Mouse (Mus musculus) liver, embryonic 11.5 days (tissue): ENCODE results near the gene Tescl. TPM values are rescaled to one million over a fixed set of nuclear protein-coding genes. Genes with fewer than 3 reads are reported as not detected.
A peak's percentile ranks its signal among the peaks of the same experiment; 100 is the strongest.

Experiments
- ATAC-seq: fragments of 200-750 bp; cut with Nextera tagmentation; replicated peaks from 2 replicates; pipeline ENCODE4 v1.8.0; 2017; ENCODE audit warnings: moderate number of reproducible peaks, mild to moderate bottlenecking, moderate TSS enrichment, moderate library complexity; ENCODE audit not compliant: low FRiP score
- DNase-seq: peaks from one replicate; pipeline ENCODE4 v3.0.0-alpha.2; 2017; ENCODE audit warnings: low spot score
- H3K27ac ChIP-seq: fragments of 300-500 bp; sonication (generic); 2 replicates; pipeline ENCODE4 v1.5.1; 2014; ENCODE audit warnings: mild to moderate bottlenecking, low read depth, low read length, control low read depth
- H3K27me3 ChIP-seq: fragments of 300-500 bp; sonication (generic); replicated peaks from 2 replicates; pipeline ENCODE4 v1.6.1; 2014; ENCODE audit warnings: low read length, mixed read lengths; ENCODE audit not compliant: control insufficient read depth, insufficient read depth
- H3K36me3 ChIP-seq: fragments of 300-500 bp; sonication (generic); 2 replicates; pipeline ENCODE4 v1.6.1; 2014; ENCODE audit warnings: mild to moderate bottlenecking, low read length, moderate library complexity, mixed read lengths; ENCODE audit not compliant: control insufficient read depth, insufficient read depth
- H3K4me1 ChIP-seq: fragments of 300-500 bp; sonication (generic); replicated peaks from 2 replicates; pipeline ENCODE4 v1.6.1; 2014; ENCODE audit warnings: low read length, mixed read lengths; ENCODE audit not compliant: control insufficient read depth, insufficient read depth
- H3K4me2 ChIP-seq: fragments of 300-500 bp; sonication (generic); 2 replicates; pipeline ENCODE4 v1.6.1; 2014; ENCODE audit warnings: mild to moderate bottlenecking, control low read depth, moderate library complexity
- H3K4me3 ChIP-seq: fragments of 300-500 bp; sonication (generic); 2 replicates; pipeline ENCODE4 v1.5.1; 2014; ENCODE audit warnings: low read depth, low read length, control low read depth
- H3K9ac ChIP-seq: fragments of 300-500 bp; sonication (generic); 2 replicates; pipeline ENCODE4 v1.6.1; 2014; ENCODE audit warnings: low read depth, low read length, control low read depth
- H3K9me3 ChIP-seq: fragments of 300-500 bp; sonication (generic); 2 replicates; pipeline ENCODE4 v1.6.1; 2016; ENCODE audit warnings: low read length, inconsistent platforms, mixed read lengths; ENCODE audit not compliant: control insufficient read depth
- WGBS: fragments of 180-500 bp; shearing (Covaris S2); extraction: QIAGEN DNeasy Blood & Tissue Kit; methylation state at CpG from one replicate; pipeline ENCODE4 v1.1.7; 2014; 5-methylcytosine and 5-hydroxymethylcytosine counted together
- polyA plus RNA-seq: library from polyadenylated mRNA; unstranded; fragments of >200 nt; fragmentation: Nextera tagmentation; extraction: Ambion mirVana; gene quantifications from 2 replicates; pipeline ENCODE4 v1.2.1, GENCODE M21; 2014

The Tescl gene
- polyA plus RNA-seq, 1 experiment from 2014 or later = not detected

- H3K9me3 ChIP-seq = 0 out of 2 replicates have a peak, but pooled peaks cover 5% of the 10 kb centered on the region
- H3K27me3 ChIP-seq = no peaks in the 10 kb centered on the region; the same call in 1 of the 2 replicates
- H3K9ac ChIP-seq = no peak overlapping the region
- no peak overlapping the region for H3K27ac ChIP-seq
- ATAC-seq (no peak), DNase-seq (no peak)
- 11% methylated on average over 13 of the region's 13 CpGs for WGBS
- H3K4me3 ChIP-seq = 0 out of 2 replicates have a peak overlapping the region, but pooled peaks have one; percentile 5
- no peaks in the 10 kb centered on the region for H3K4me1 ChIP-seq
- H3K36me3 ChIP-seq = no peaks in the 10 kb centered on the region
- H3K4me2 ChIP-seq = peak overlapping the region; percentile 47
These were observed 8.0 kb downstream of the Tescl start for GRCm38 (mm10) chr7:24325675-24326128.

- Histone ChIP-seq H3K36me3 (no peaks in the 10 kb centered on the region), H3K27ac (no peak overlapping the region), H3K4me3 (no peak overlapping the region), H3K9ac (no peak overlapping the region), H3K4me1 (no peaks in the 10 kb centered on the region), H3K27me3 (no peaks in the 10 kb centered on the region; the same call in 1 of the 2 replicates), H3K4me2 (no peak overlapping the region; the same call in 1 of the 2 replicates), H3K9me3 (0 out of 2 replicates have a peak, but pooled peaks cover 5% of the 10 kb centered on the region)
- no peak for DNase-seq
- 81% methylated on average over 6 of the region's 6 CpGs for WGBS
- no peak for ATAC-seq
These were observed 8.5 kb downstream of the Tescl start for GRCm38 (mm10) chr7:24325197-24325596.

- no peaks in the 10 kb centered on the region; the same call in 1 of the 2 replicates for H3K27me3 ChIP-seq
- no peak overlapping the region for H3K27ac ChIP-seq
- ATAC-seq = no peak
- no peak overlapping the region for H3K4me3 ChIP-seq
- no peak overlapping the region for H3K4me2 ChIP-seq
- 0 out of 2 replicates have a peak, but pooled peaks cover 5% of the 10 kb centered on the region for H3K9me3 ChIP-seq
- H3K36me3 ChIP-seq = no peaks in the 10 kb centered on the region
- DNase-seq = no peak
- no peak overlapping the region for H3K9ac ChIP-seq
- H3K4me1 ChIP-seq = no peaks in the 10 kb centered on the region
- WGBS = 71% methylated on average over 4 of the region's 4 CpGs
These were observed 11.1 kb downstream of the Tescl start for GRCm38 (mm10) chr7:24322593-24322992.

- Histone ChIP-seq H3K9me3 (0 out of 2 replicates have a peak, but pooled peaks cover 3% of the 10 kb centered on the region), H3K9ac (no peak overlapping the region), H3K4me3 (no peak overlapping the region), H3K36me3 (no peaks in the 10 kb centered on the region), H3K27me3 (no peaks in the 10 kb centered on the region), H3K4me1 (peaks cover 3% of the 10 kb centered on the region; the same call in 1 of the 2 replicates), H3K4me2 (no peak overlapping the region), H3K27ac (no peak overlapping the region)
- DNase-seq (no peak), ATAC-seq (no peak)
- 49% methylated on average over 6 of the region's 6 CpGs for WGBS
These were observed 14.8 kb downstream of the Tescl start for GRCm38 (mm10) chr7:24318942-24319341.

GRCm38 (mm10) chr7:24316567-24317092 is 17.1 kb downstream of the Tescl start, which contains the start of gene Zfp94:
Zfp94 (minus strand) TSS chr7:24316666.
- Histone ChIP-seq H3K27ac (peak within 1 kb of the TSS; percentile 71), H3K4me1 (peaks cover 3% of the 10 kb centered on the region; the same call in 1 of the 2 replicates), H3K9ac (peak within 1 kb of the TSS; percentile 72), H3K36me3 (no peaks in the 10 kb centered on the region), H3K27me3 (no peaks in the 10 kb centered on the region), H3K4me2 (peak within 1 kb of the TSS; percentile 82), H3K4me3 (peak within 1 kb of the TSS; percentile 61), H3K9me3 (no peaks in the 10 kb centered on the region)
- ATAC-seq = peak; percentile 94
- peak; percentile 87 for DNase-seq
- WGBS = 1% methylated on average over 33 of the region's 33 CpGs

- DNase-seq (no peak), ATAC-seq (peak; percentile 73)
- H3K27me3 ChIP-seq = no peaks in the 10 kb centered on the region
- H3K9ac ChIP-seq = peak overlapping the region; percentile 72
- no peak overlapping the region for H3K27ac ChIP-seq
- peaks cover 3% of the 10 kb centered on the region; the same call in 1 of the 2 replicates for H3K4me1 ChIP-seq
- H3K4me2 ChIP-seq = peak overlapping the region; percentile 82
- 27% methylated on average over 29 of the region's 29 CpGs for WGBS
- no peaks in the 10 kb centered on the region for H3K9me3 ChIP-seq
- H3K4me3 ChIP-seq = peak overlapping the region; percentile 61
- H3K36me3 ChIP-seq = peaks cover 3% of the 10 kb centered on the region; the same call in 1 of the 2 replicates
These were observed 17.8 kb downstream of the Tescl start for GRCm38 (mm10) chr7:24315726-24316566.

- DNase-seq = peak; percentile 74
- Histone ChIP-seq H3K4me1 (0 out of 2 replicates have a peak, but pooled peaks cover 9% of the 10 kb centered on the region), H3K9ac (peak within 1 kb of the TSS; percentile 37), H3K36me3 (peaks cover 15% of the 10 kb centered on the region), H3K4me2 (peak within 1 kb of the TSS; percentile 78), H3K4me3 (peak within 1 kb of the TSS; percentile 65), H3K27ac (peak within 1 kb of the TSS; percentile 6; the same call in 1 of the 2 replicates), H3K9me3 (no peaks in the 10 kb centered on the region), H3K27me3 (no peaks in the 10 kb centered on the region)
- ATAC-seq = peak; percentile 77
- WGBS = 3% methylated on average over 13 of the region's 13 CpGs
These were observed 32.9 kb downstream of the Tescl start, which contains the start of gene Zfp61 for GRCm38 (mm10) chr7:24300771-24301282. Zfp61 (minus strand) TSS chr7:24301232.

GRCm38 (mm10) chr7:24299823-24300481 is 33.8 kb downstream of the Tescl start:
- Histone ChIP-seq H3K9me3 (no peaks in the 10 kb centered on the region), H3K27ac (peak overlapping the region; percentile 6; the same call in 1 of the 2 replicates), H3K9ac (peak overlapping the region; percentile 37), H3K4me3 (peak overlapping the region; percentile 65), H3K4me1 (0 out of 2 replicates have a peak, but pooled peaks cover 9% of the 10 kb centered on the region), H3K4me2 (peak overlapping the region; percentile 78), H3K27me3 (no peaks in the 10 kb centered on the region), H3K36me3 (peaks cover 18% of the 10 kb centered on the region)
- peak; percentile 48 for DNase-seq
- 2% methylated on average over 18 of the region's 18 CpGs for WGBS
- peak; percentile 16 for ATAC-seq
